Mouse (Mus musculus) midbrain, embryonic 15.5 days (tissue): ENCODE measurements around the gene Abhd5. TPM values are rescaled to one million over a fixed set of nuclear protein-coding genes. Genes with fewer than 3 reads are reported as not detected.

ENCODE experiments used
- ATAC-seq: fragments of 200-750 bp; cut with Nextera tagmentation; replicated peaks from 2 replicates; pipeline ENCODE4 v1.8.0; 2017; ENCODE audit warnings: moderate TSS enrichment
- H3K27ac ChIP-seq: fragments of 300-500 bp; sonication (generic); 2 replicates; pipeline ENCODE4 v1.5.1; 2015; ENCODE audit warnings: mild to moderate bottlenecking, inconsistent platforms
- H3K27me3 ChIP-seq: fragments of 300-500 bp; sonication (generic); replicated peaks from 2 replicates; pipeline ENCODE4 v1.6.1; 2015; ENCODE audit warnings: inconsistent platforms
- H3K36me3 ChIP-seq: fragments of 300-500 bp; sonication (generic); replicated peaks from 2 replicates; pipeline ENCODE4 v1.6.1; 2015; ENCODE audit warnings: inconsistent platforms
- H3K4me1 ChIP-seq: fragments of 300-500 bp; sonication (generic); 2 replicates; pipeline ENCODE4 v1.6.1; 2015; ENCODE audit warnings: inconsistent platforms
- H3K4me2 ChIP-seq: fragments of 300-500 bp; sonication (generic); 2 replicates; pipeline ENCODE4 v1.6.1; 2015; ENCODE audit warnings: inconsistent platforms, mild to moderate bottlenecking, moderate library complexity
- H3K4me3 ChIP-seq: fragments of 300-500 bp; sonication (generic); 2 replicates; pipeline ENCODE4 v1.5.1; 2015; ENCODE audit warnings: mild to moderate bottlenecking, inconsistent platforms
- H3K9ac ChIP-seq: fragments of 300-500 bp; sonication (generic); 2 replicates; pipeline ENCODE4 v1.6.1; 2015; ENCODE audit warnings: mild to moderate bottlenecking, inconsistent platforms
- H3K9me3 ChIP-seq: fragments of 300-500 bp; sonication (generic); 2 replicates; pipeline ENCODE4 v1.6.1; 2016; ENCODE audit warnings: inconsistent platforms
- WGBS: fragments of 180-500 bp; shearing (Covaris S2); methylation state at CpG from one replicate; pipeline ENCODE4 v1.1.7; 2015; ENCODE audit warnings: mixed read lengths; 5-methylcytosine and 5-hydroxymethylcytosine counted together
- polyA plus RNA-seq: library from polyadenylated mRNA; unstranded; fragments of >200 nt; fragmentation: Nextera tagmentation; extraction: Ambion mirVana; gene quantifications from 2 replicates; pipeline ENCODE4 v1.2.1, GENCODE M21; 2015

Gene Abhd5
- polyA plus RNA-seq, 1 experiment from 2014 or later, result 24.0 TPM

DNA sequence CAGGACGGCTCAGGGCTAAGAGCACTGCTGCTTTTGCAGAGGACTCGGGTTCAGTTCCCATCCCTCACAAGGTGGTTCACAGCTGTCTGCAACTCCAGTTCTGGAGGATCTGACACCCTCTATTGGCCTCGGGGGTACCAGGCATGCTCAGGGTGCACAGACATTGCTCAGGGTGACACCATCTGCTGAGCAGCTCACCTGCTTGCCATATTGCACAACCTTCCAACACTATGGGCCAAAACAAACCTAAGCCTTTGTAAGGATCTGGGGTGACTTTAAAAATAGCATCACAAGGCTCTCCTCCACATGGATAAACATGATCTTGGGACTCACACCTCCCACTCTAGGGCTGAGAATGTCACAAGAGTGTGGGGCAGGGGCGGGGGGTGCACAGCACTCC lies 30.8 kb upstream of the Abhd5 start:
- Histone ChIP-seq H3K4me2 (no peak overlapping the region), H3K4me3 (no peak overlapping the region), H3K36me3 (no peaks in the 10 kb centered on the region), H3K9me3 (no peaks in the 10 kb centered on the region), H3K27me3 (no peaks in the 10 kb centered on the region), H3K4me1 (no peaks in the 10 kb centered on the region), H3K27ac (no peak overlapping the region), H3K9ac (no peak overlapping the region)
- WGBS, result 90% methylated on average over 4 of the region's 4 CpGs
- ATAC-seq, result no peak

- Histone ChIP-seq H3K27me3 (no peaks in the 10 kb centered on the region), H3K4me1 (no peaks in the 10 kb centered on the region), H3K9me3 (no peaks in the 10 kb centered on the region), H3K4me2 (no peak overlapping the region), H3K4me3 (no peak overlapping the region), H3K9ac (no peak overlapping the region), H3K27ac (no peak overlapping the region), H3K36me3 (no peaks in the 10 kb centered on the region)
- ATAC-seq, result no peak
- 58% methylated on average over 3 of the region's 3 CpGs for WGBS
Measured at GRCm38 (mm10) chr9:122322356-122322755, 29.1 kb upstream of the Abhd5 start.

DNA sequence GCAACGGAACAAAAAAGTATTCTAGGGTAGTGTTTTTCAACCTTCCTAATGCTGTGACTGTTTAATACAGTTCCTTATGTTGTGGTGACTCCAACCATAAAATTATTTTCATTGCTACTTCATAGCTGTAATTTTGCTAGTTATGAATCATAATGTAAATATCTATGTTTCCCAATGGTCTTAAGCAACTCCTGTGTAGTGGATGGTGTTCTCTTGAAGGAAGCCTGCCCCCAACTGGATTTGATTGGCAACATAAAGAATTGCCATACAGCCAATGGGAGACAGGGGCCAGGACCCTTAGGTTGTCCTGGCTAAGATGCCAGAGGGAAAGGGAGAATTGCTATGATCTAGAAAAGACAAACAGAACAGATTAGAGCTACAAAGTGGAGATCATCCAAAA lies 25.4 kb upstream of the Abhd5 start:
- 98% methylated on average over 1 of the region's 1 CpGs for WGBS
- ATAC-seq, result no peak
- Histone ChIP-seq H3K4me3 (no peak overlapping the region), H3K4me2 (no peak overlapping the region), H3K27ac (no peak overlapping the region), H3K36me3 (no peaks in the 10 kb centered on the region), H3K9ac (no peak overlapping the region), H3K27me3 (no peaks in the 10 kb centered on the region), H3K4me1 (no peaks in the 10 kb centered on the region), H3K9me3 (no peaks in the 10 kb centered on the region)

DNA sequence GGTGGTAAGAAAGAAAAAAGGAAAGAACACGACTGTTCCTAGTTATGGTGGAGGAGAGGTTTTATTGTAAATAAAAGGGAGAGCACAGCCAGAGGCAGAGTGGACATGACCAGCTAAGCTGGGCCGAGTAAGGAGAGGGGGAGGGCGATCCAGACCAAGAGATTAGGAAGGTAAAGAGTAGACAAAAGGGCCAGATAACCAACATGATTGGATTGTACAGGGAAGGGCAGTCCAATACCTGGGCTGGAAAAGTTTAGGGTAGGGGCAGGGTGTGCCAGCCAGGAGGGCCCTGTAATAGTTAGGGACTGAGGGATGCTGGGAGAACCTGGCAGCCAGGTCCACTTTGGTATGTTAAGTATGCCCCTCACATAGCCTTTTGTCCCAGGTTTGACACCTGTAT lies 23.2 kb upstream of the Abhd5 start:
- Histone ChIP-seq H3K27me3 (no peaks in the 10 kb centered on the region), H3K9me3 (no peaks in the 10 kb centered on the region), H3K4me3 (no peak overlapping the region), H3K27ac (no peak overlapping the region), H3K36me3 (no peaks in the 10 kb centered on the region), H3K4me2 (no peak overlapping the region), H3K4me1 (no peaks in the 10 kb centered on the region), H3K9ac (no peak overlapping the region)
- WGBS, result 58% methylated on average over 3 of the region's 3 CpGs
- ATAC-seq, result no peak

DNA sequence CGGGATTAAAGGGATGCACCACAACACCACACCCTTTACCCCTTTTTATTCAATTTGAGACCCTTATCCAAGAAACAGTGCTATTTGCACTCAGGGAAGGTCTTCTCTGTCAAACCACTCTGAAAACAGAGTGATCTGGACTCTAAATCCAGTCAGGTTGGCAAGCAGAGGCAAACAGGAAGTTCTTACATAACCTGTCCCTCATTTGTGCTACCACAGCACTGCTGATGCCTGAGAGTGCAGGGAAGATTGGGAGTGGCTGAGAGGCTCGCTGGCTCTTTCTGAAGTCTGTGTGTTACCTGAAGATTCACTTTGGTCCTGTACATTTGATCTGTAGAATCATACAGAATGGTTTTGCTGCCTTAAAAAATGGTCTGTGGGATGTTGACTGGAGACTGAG lies 14.7 kb upstream of the Abhd5 start:
- Histone ChIP-seq H3K4me2 (no peak overlapping the region), H3K27ac (no peak overlapping the region), H3K4me3 (no peak overlapping the region), H3K9me3 (no peaks in the 10 kb centered on the region), H3K27me3 (no peaks in the 10 kb centered on the region), H3K9ac (no peak overlapping the region), H3K4me1 (0 out of 2 replicates have a peak, but pooled peaks cover 2% of the 10 kb centered on the region), H3K36me3 (no peaks in the 10 kb centered on the region)
- ATAC-seq, result no peak
- whole genome bisulfite sequencing, result 69% methylated on average over 2 of the region's 2 CpGs

DNA sequence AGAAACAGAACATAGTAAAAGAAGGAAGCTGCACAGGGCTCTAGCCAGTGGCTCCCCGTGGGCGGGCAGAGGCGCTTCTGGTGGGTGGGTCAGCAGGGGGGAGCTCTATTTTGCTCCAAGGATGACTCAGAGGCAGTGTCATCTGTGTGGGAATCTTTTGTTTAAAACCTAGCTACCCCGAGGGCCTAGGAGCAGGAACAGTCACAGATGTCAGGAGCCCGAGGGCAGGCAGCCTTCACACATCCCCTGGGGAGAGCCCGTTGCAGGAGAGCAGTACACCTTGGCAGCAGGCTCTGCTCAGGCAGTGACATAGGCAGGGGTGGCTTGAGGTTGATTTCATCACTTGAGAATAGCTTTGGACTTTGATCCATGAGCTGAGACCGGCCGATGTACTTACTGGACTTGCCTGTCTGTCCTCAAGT lies 13.9 kb upstream of the Abhd5 start:
- H3K9ac ChIP-seq, result no peak overlapping the region
- no peak overlapping the region for H3K27ac ChIP-seq

GRCm38 (mm10) chr9:122339972-122340371 lies 11.4 kb upstream of the Abhd5 start:
- H3K4me1 ChIP-seq, result 0 out of 2 replicates have a peak, but pooled peaks cover 2% of the 10 kb centered on the region
- WGBS, result 63% methylated on average over 5 of the region's 5 CpGs
- no peak for ATAC-seq
- H3K27ac ChIP-seq, result no peak overlapping the region
- H3K27me3 ChIP-seq, result no peaks in the 10 kb centered on the region
- no peaks in the 10 kb centered on the region for H3K36me3 ChIP-seq
- H3K4me2 ChIP-seq, result no peak overlapping the region
- H3K9ac ChIP-seq, result no peak overlapping the region
- no peaks in the 10 kb centered on the region for H3K9me3 ChIP-seq
- no peak overlapping the region for H3K4me3 ChIP-seq

More for the DNA sequence above, 13.9 kb upstream of the Abhd5 start:
- 45% methylated on average over 8 of the region's 8 CpGs for WGBS
- Histone ChIP-seq H3K27me3 (no peaks in the 10 kb centered on the region), H3K9me3 (no peaks in the 10 kb centered on the region), H3K36me3 (no peaks in the 10 kb centered on the region), H3K4me2 (no peak overlapping the region), H3K4me3 (no peak overlapping the region), H3K4me1 (0 out of 2 replicates have a peak, but pooled peaks cover 2% of the 10 kb centered on the region)
- no peak for ATAC-seq

- Histone ChIP-seq H3K27me3 (no peaks in the 10 kb centered on the region), H3K9me3 (no peaks in the 10 kb centered on the region), H3K36me3 (no peaks in the 10 kb centered on the region), H3K27ac (no peak overlapping the region), H3K4me3 (no peak overlapping the region), H3K4me2 (no peak overlapping the region), H3K9ac (no peak overlapping the region), H3K4me1 (no peaks in the 10 kb centered on the region)
- 87% methylated on average over 7 of the region's 7 CpGs for WGBS
- ATAC-seq, result no peak
Measured at GRCm38 (mm10) chr9:122343399-122343798, 8.0 kb upstream of the Abhd5 start.

DNA sequence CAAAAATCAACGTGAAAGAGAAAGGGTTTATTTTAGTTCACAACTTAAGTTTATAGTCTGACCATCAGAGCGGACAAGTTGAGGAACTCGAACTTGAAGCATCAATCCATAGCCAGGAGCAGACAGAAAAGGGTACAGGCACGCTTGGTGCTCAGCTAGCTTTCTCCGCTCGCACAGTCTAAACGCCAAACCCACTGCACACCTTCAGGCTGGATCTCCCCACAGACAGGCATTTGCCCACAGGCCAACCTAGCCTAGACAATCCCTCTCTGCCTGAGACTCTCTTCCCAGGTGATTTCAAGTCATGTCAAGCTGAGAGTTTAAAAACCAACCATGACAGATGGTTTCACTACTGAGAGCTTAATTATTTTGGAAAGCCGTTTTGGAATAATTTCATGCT lies 6.8 kb upstream of the Abhd5 start:
- no peak overlapping the region for H3K27ac ChIP-seq
- no peaks in the 10 kb centered on the region for H3K9me3 ChIP-seq
- 84% methylated on average over 8 of the region's 8 CpGs for WGBS
- H3K4me1 ChIP-seq, result no peaks in the 10 kb centered on the region
- H3K4me2 ChIP-seq, result no peak overlapping the region
- ATAC-seq, result no peak
- H3K9ac ChIP-seq, result no peak overlapping the region
- H3K4me3 ChIP-seq, result no peak overlapping the region
- no peaks in the 10 kb centered on the region for H3K36me3 ChIP-seq
- no peaks in the 10 kb centered on the region for H3K27me3 ChIP-seq

DNA sequence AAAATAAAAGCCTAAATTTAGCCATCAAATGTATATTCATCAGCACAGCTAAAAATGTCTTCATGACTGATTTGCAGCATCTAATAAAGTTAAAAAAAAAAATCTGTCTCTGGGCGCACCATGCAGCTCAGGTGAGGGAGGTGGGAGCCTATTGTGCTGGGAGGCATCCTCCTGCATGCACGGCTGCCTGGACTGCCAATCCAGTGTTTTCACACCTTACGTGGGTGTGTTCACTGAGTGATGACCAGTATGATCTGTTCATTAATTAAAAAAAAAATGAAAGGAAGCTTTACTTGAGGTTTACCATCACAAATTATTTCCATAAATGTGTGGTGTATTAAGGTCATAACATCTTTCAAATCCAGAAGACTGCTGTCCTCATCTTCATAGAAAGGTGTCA lies 6.1 kb upstream of the Abhd5 start:
- 86% methylated on average over 3 of the region's 3 CpGs for WGBS
- no peak overlapping the region for H3K9ac ChIP-seq
- no peak for ATAC-seq

GRCm38 (mm10) chr9:122346059-122346458 lies 5.3 kb upstream of the Abhd5 start:
- no peak for ATAC-seq
- 79% methylated on average over 5 of the region's 5 CpGs for whole genome bisulfite sequencing
- Histone ChIP-seq H3K4me2 (no peak overlapping the region), H3K27me3 (no peaks in the 10 kb centered on the region), H3K9me3 (no peaks in the 10 kb centered on the region), H3K4me1 (no peaks in the 10 kb centered on the region), H3K9ac (no peak overlapping the region), H3K4me3 (no peak overlapping the region), H3K36me3 (no peaks in the 10 kb centered on the region), H3K27ac (no peak overlapping the region)

More for the DNA sequence above, 6.1 kb upstream of the Abhd5 start:
- Histone ChIP-seq H3K4me1 (no peaks in the 10 kb centered on the region), H3K27ac (no peak overlapping the region), H3K9me3 (no peaks in the 10 kb centered on the region), H3K36me3 (no peaks in the 10 kb centered on the region), H3K4me2 (no peak overlapping the region), H3K4me3 (no peak overlapping the region), H3K27me3 (no peaks in the 10 kb centered on the region)

DNA sequence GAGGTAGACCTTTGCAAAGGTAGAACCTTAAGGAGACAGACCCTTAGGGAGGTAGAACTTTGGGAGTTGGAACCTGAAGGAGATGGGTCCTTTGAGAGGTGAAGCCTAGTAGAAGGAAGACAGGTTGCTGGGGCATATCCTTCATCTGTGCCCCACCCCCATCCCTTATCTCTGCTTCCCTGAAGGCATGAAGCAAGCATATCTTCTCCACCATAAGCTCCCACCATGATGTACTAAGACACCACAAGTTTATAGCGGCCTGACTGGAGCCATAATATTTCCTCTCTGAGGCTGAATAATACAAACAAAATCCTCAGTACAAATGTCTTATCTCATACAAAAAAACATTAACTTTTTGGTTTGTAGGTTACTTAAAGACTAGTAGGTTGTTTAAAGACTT lies 3.5 kb upstream of the Abhd5 start:
- H3K9me3 ChIP-seq, result no peaks in the 10 kb centered on the region
- peaks cover 6% of the 10 kb centered on the region for H3K4me1 ChIP-seq
- 97% methylated on average over 1 of the region's 1 CpGs for WGBS
- H3K27ac ChIP-seq, result no peak overlapping the region
- no peaks in the 10 kb centered on the region for H3K36me3 ChIP-seq
- H3K4me2 ChIP-seq, result no peak overlapping the region
- H3K9ac ChIP-seq, result no peak overlapping the region
- H3K27me3 ChIP-seq, result no peaks in the 10 kb centered on the region
- no peak for ATAC-seq
- H3K4me3 ChIP-seq, result no peak overlapping the region

GRCm38 (mm10) chr9:122349286-122349685 lies 2.1 kb upstream of the Abhd5 start:
- ATAC-seq, result no peak
- Histone ChIP-seq H3K9ac (no peak overlapping the region), H3K4me3 (no peak overlapping the region), H3K27me3 (no peaks in the 10 kb centered on the region), H3K4me2 (no peak overlapping the region), H3K36me3 (no peaks in the 10 kb centered on the region), H3K27ac (no peak overlapping the region), H3K4me1 (peaks cover 7% of the 10 kb centered on the region), H3K9me3 (no peaks in the 10 kb centered on the region)
- WGBS, result 85% methylated on average over 4 of the region's 4 CpGs
